Mouse (Mus musculus): ENCODE data around the gene Tmem178b.

Tmem178b gene

DNA sequence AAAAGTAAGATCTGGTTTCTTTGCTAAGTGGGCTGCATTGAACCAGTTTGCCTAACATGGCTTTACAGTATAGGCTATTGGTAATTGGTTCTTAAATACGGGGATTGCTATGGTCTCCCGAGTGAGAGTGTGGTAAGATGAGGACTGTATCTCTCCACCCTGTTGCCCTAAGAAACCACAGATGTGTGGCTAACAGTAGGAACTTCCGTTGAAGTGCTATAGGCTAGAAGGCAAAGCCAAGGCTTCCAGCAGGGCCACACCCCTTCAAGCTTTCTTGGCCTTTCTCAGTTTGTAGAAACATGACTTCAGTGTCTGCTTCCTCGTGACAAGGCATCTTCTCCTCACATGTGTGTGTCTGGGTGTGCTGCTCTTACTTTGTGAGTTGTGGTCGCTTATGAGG, 427.6 kb downstream of the Tmem178b start:
- CTCF ChIA-PET: no interaction called here

DNA sequence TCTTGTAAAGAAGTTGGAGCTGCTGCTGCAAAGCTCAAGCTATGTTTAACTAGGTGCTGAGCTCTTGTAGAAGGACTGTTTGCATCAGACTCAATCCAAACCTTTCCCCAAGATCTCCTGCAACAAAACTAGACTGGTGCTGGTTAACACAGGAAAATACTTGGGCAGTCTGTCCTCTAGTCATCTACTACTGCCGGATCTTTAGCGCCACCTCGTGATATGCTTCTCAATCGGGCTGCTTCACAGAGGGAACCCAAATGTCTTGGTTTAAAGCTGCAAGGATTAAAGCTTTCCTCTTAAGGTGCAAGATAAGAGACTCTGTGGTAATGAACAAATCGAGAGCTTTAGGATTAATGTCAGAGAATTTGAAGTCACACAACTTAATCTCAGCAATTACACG, 430.3 kb downstream of the Tmem178b start:
- CTCF ChIA-PET: no interaction called here
